ENCODE assay signal across 15 mouse cellular contexts in the genomic region with DNA sequence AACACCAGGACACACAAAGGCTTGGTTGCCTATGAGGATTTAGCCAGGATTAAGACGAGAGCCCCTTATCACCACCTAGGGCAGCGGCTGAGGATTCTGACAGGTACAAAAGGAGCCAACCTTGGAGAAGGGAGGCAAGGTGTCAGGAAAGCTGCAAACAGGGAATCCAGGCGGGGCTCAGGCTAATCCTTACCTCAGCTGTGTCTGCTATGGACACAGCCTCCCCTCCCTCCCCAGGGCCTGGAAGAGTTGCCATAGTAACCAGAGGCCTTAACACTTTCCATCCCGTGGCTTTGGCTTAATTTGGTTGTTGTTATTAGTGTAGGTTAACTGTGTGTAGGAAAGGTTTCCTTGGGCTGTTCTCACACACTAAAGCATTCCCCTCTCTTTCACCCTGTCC.
DNase-seq lines count a peak whose midpoint lies in the region; ATAC-seq and TF ChIP-seq lines count a peak whose summit lies in the region.
"Had no signal": no experiment of that assay in that cellular context is flagged by ENCODE, and none has a peak within 500 bp of the region (broad histone marks: within the 10 kb centered on the region; RNA-seq: fewer than 3 reads in every experiment).

No protein-coding gene starts in this region.

- H3K9ac ChIP-seq in forebrain, embryonic 14.5 days (ENCODE audit: low read length) = peak overlapping the region; percentile 29; the same call in 1 of the 2 replicates
- H3K9ac ChIP-seq in hindbrain, postnatal 0 days (replicated peaks; ENCODE audit: low read length) = peak overlapping the region; percentile 7; the same call in 1 of the 2 replicates
- no peak overlapping the region; the same call in 1 of the 2 replicates for H3K9ac ChIP-seq in neural tube, embryonic 13.5 days
- H3K9ac ChIP-seq in kidney, embryonic 14.5 days (ENCODE audit: low read depth, low read length) = no peak overlapping the region
- H3K9ac ChIP-seq: heart, embryonic 15.5 days; limb, embryonic 13.5 days had no signal

- H3K27ac ChIP-seq in forebrain, embryonic 14.5 days (ENCODE audit: low read depth, low read length) = peak overlapping the region; percentile 68
- no peak overlapping the region for H3K27ac ChIP-seq in hindbrain, postnatal 0 days
- H3K27ac ChIP-seq in neural tube, embryonic 13.5 days (replicated peaks) = peak overlapping the region; percentile 61
- no peak overlapping the region for H3K27ac ChIP-seq in cerebellum, adult 2 months (ENCODE audit: insufficient read depth, low read length)
- H3K27ac ChIP-seq in kidney, embryonic 14.5 days (ENCODE audit: low read depth, low read length) = no peak overlapping the region
- H3K27ac ChIP-seq: heart, embryonic 15.5 days; limb, embryonic 13.5 days had no signal

- TF ChIP-seq CTCF in hindbrain, postnatal 0 days (IDR thresholded peaks at IDR 0.05; ENCODE audit: low read depth) = no peak
- no peak for TF ChIP-seq CTCF in cerebellum, adult 2 months (IDR thresholded peaks at IDR 0.05; ENCODE audit: borderline replicate concordance, insufficient read depth, low read depth, low read length)

- no peak for TF ChIP-seq POLR2A in cerebellum, adult 2 months (IDR thresholded peaks at IDR 0.05; ENCODE audit: borderline replicate concordance, insufficient read depth, low read length)

- 4% methylated on average over 4 of the region's 4 CpGs for WGBS in forebrain, embryonic 14.5 days
- 16% methylated on average over 4 of the region's 4 CpGs for WGBS in hindbrain, postnatal 0 days
- 26% methylated on average over 4 of the region's 4 CpGs for WGBS in neural tube, embryonic 13.5 days
- WGBS in cerebellum, adult 2 months = 48% methylated on average over 4 of the region's 4 CpGs
- 18% methylated on average over 4 of the region's 4 CpGs for WGBS in kidney, embryonic 14.5 days

- ATAC-seq in forebrain, embryonic 14.5 days = peak; percentile 27; the same call in 1 of the 2 replicates
- peak; percentile 72 for ATAC-seq in hindbrain, postnatal 0 days
- peak; percentile 64 for ATAC-seq in neural tube, embryonic 13.5 days (ENCODE audit: low read depth)
- ATAC-seq in kidney, embryonic 14.5 days (ENCODE audit: low FRiP score, low TSS enrichment) = no peak
- ATAC-seq: intestine, postnatal 0 days had no signal

- H3K27me3 ChIP-seq in forebrain, embryonic 14.5 days (replicated peaks; ENCODE audit: control insufficient read depth, insufficient read depth, low read length) = no peaks in the 10 kb centered on the region
- no peaks in the 10 kb centered on the region for H3K27me3 ChIP-seq in hindbrain, postnatal 0 days (ENCODE audit: insufficient read depth, low read length)
- no peaks in the 10 kb centered on the region for H3K27me3 ChIP-seq in neural tube, embryonic 13.5 days
- no peaks in the 10 kb centered on the region for H3K27me3 ChIP-seq in cerebellum, adult 2 months (ENCODE audit: control insufficient read depth, insufficient read depth, low read length)
- no peaks in the 10 kb centered on the region for H3K27me3 ChIP-seq in kidney, embryonic 14.5 days (ENCODE audit: control insufficient read depth, insufficient read depth, low read length)
- H3K27me3 ChIP-seq: heart, embryonic 15.5 days had no signal

- no peaks in the 10 kb centered on the region for H3K9me3 ChIP-seq in forebrain, embryonic 14.5 days (replicated peaks; ENCODE audit: control insufficient read depth, low read length)
- no peaks in the 10 kb centered on the region for H3K9me3 ChIP-seq in hindbrain, postnatal 0 days (ENCODE audit: low read length)
- no peaks in the 10 kb centered on the region for H3K9me3 ChIP-seq in neural tube, embryonic 13.5 days
- H3K9me3 ChIP-seq in kidney, embryonic 14.5 days (ENCODE audit: control insufficient read depth, low read length) = no peaks in the 10 kb centered on the region
- H3K9me3 ChIP-seq: heart, embryonic 15.5 days; limb, embryonic 13.5 days had no signal

- peak; percentile 57 to 64 for DNase-seq in cerebellum, postnatal 10 days
- no peak for DNase-seq in cerebellum, adult 8-10 months
- peak; percentile 54 for DNase-seq in forebrain, embryonic 14.5 days (ENCODE audit: low spot score)
- DNase-seq in hindbrain, postnatal 0 days (ENCODE audit: low spot score) = peak; percentile 70
- DNase-seq in cerebellum, adult 2 months = no peak
- no peak for DNase-seq in B cell, adult 2 months
- DNase-seq: cerebellum, postnatal 25 days; gastrocnemius, postnatal 25 days; lung, adult 18-20 months; thymus, adult 2 months had no signal

- H3K4me2 ChIP-seq in forebrain, embryonic 14.5 days (ENCODE audit: low read length) = no peak overlapping the region
- H3K4me2 ChIP-seq in hindbrain, postnatal 0 days (ENCODE audit: low read depth, low read length) = no peak overlapping the region
- no peak overlapping the region for H3K4me2 ChIP-seq in neural tube, embryonic 13.5 days
- no peak overlapping the region for H3K4me2 ChIP-seq in kidney, embryonic 14.5 days (replicated peaks; ENCODE audit: low read depth, low read length)
- H3K4me2 ChIP-seq: heart, embryonic 15.5 days; limb, embryonic 13.5 days had no signal

- no peak overlapping the region for H3K4me3 ChIP-seq in forebrain, embryonic 14.5 days (ENCODE audit: low read depth, low read length)
- no peak overlapping the region for H3K4me3 ChIP-seq in hindbrain, postnatal 0 days (ENCODE audit: low read length)
- H3K4me3 ChIP-seq in neural tube, embryonic 13.5 days = no peak overlapping the region
- H3K4me3 ChIP-seq in cerebellum, adult 2 months (replicated peaks; ENCODE audit: insufficient read depth, low read depth, low read length) = no peak overlapping the region
- no peak overlapping the region for H3K4me3 ChIP-seq in kidney, embryonic 14.5 days (ENCODE audit: low read length)
- H3K4me3 ChIP-seq: heart, embryonic 15.5 days; limb, embryonic 13.5 days had no signal

- peaks cover 9% of the 10 kb centered on the region for H3K4me1 ChIP-seq in forebrain, embryonic 14.5 days (ENCODE audit: control insufficient read depth, insufficient read depth, low read length)
- no peaks in the 10 kb centered on the region; the same call in 1 of the 2 replicates for H3K4me1 ChIP-seq in hindbrain, postnatal 0 days (ENCODE audit: insufficient read depth, low read length)
- H3K4me1 ChIP-seq in neural tube, embryonic 13.5 days (replicated peaks) = peaks cover 43% of the 10 kb centered on the region
- no peaks in the 10 kb centered on the region; the same call in 1 of the 2 replicates for H3K4me1 ChIP-seq in cerebellum, adult 2 months (ENCODE audit: control insufficient read depth, insufficient read depth, low read length)
- no peaks in the 10 kb centered on the region for H3K4me1 ChIP-seq in kidney, embryonic 14.5 days (ENCODE audit: control insufficient read depth, insufficient read depth, low read length)
- H3K4me1 ChIP-seq: heart, embryonic 15.5 days had no signal

- H3K36me3 ChIP-seq in forebrain, embryonic 14.5 days (ENCODE audit: control insufficient read depth, insufficient read depth, low read length) = peaks cover 49% of the 10 kb centered on the region
- no peaks in the 10 kb centered on the region for H3K36me3 ChIP-seq in hindbrain, postnatal 0 days (ENCODE audit: insufficient read depth, low read length)
- H3K36me3 ChIP-seq in neural tube, embryonic 13.5 days = peaks cover 5% of the 10 kb centered on the region; the same call in 1 of the 2 replicates
- no peaks in the 10 kb centered on the region for H3K36me3 ChIP-seq in kidney, embryonic 14.5 days (ENCODE audit: control insufficient read depth, insufficient read depth, low read length)
- H3K36me3 ChIP-seq: heart, embryonic 15.5 days; limb, embryonic 13.5 days had no signal

Comparison
In these comparisons a context has a peak if more than half of its experiments do, and no peak if none do; other contexts are left out.
1. DNase-seq: peak in cerebellum, postnatal 10 days (2 of 2), forebrain, embryonic 14.5 days (single experiment) and hindbrain, postnatal 0 days (single experiment); none in cerebellum, adult 8-10 months (single experiment), cerebellum, adult 2 months (0 of 2) and B cell, adult 2 months (0 of 2).
2. H3K27ac ChIP-seq: peak in forebrain, embryonic 14.5 days (single experiment) and neural tube, embryonic 13.5 days (single experiment); none in hindbrain, postnatal 0 days (single experiment), cerebellum, adult 2 months (single experiment) and kidney, embryonic 14.5 days (single experiment).
3. H3K9ac ChIP-seq: peak in forebrain, embryonic 14.5 days (single experiment) and hindbrain, postnatal 0 days (single experiment); none in neural tube, embryonic 13.5 days (single experiment) and kidney, embryonic 14.5 days (single experiment).